Mouse (Mus musculus) heart, adult 2 months (tissue): ENCODE results near the gene Hormad1.

ENCODE experiments used
- CTCF ChIP-seq: fragments of 200-600 bp; IDR thresholded peaks from 2 replicates; pipeline ENCODE4 v1.8.1; 2022; ENCODE audit warnings: antibody characterized with exemption, mild to moderate bottlenecking, moderate library complexity
- POLR2A ChIP-seq: fragments of 200-500 bp; IDR thresholded peaks from 2 replicates; pipeline ENCODE4 v1.6.1; 2011; ENCODE audit warnings: mild to moderate bottlenecking, low read depth, low read length, control low read depth; ENCODE audit not compliant: insufficient read depth

- TF ChIP-seq CTCF (no peak), POLR2A (no peak)
These were observed 1.3 kb downstream of the Hormad1 start for GRCm38 (mm10) chr3:95560738-95561137.
